Mouse (Mus musculus) heart, postnatal 25 days (tissue): ENCODE data around the gene Acadsb. TPM values are rescaled to one million over a fixed set of nuclear protein-coding genes. Genes with fewer than 3 reads are reported as not detected.

Experiments used
- DNase-seq: peaks from one replicate; pipeline ENCODE4 v3.0.0; 2022; ENCODE audit warnings: low spot score
- intact Hi-C: fragments of 180-260 bp; cut with DNase I; formaldehyde crosslinking; loops from one replicate; pipeline ENCODE4 v1.15.1; 2025
- total RNA-seq, 2 experiments: library from RNA; stranded (reverse); gene quantifications; 2 replicates each; pipeline ENCODE4 v1.2.3; 2021

The Acadsb gene
- total RNA-seq, 2 experiments from 2014 or later, result 166 to 170 TPM

DNA sequence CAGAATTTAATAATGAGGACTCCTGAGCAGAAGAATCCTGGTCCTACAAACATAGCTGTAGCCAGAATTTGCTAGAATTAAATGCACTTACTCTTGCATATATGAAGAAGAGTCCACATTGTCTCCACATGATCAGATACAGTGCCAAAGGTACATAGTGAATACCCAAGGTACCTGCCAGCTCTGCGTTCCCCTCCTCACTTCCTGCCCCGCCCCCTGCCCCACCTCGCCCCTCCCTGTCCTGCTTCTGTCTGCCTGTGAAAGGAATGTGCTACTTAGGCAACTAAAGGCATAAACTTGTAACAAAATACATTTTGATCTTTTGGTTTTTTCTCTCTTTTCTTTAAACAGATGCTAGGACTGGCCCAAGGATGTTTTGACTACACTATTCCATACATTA, 26.6 kb downstream of the Acadsb start:
- no peak for DNase-seq
- intact Hi-C loops, result no loop called here

DNA sequence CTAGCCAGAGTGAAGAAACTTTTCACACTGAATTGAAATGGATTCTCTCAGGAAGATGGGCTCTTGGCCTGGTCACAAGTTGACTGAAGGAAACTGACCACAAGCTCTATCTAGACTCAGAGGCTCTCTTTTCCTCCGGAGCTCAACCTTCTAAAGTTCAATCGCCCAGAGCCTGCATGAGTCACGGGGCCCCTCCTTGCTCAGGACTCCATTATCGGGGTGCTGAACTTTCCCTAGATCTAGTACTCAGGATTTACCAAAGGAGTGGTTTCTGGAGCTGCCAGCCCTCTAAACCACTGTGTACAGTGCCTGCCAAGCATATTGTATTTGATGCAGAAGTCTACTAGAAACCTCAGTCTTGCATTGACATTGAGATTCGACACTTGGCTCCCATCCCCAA, 46.3 kb downstream of the Acadsb start:
- no peak for DNase-seq
- intact Hi-C loops, result no loop called here

DNA sequence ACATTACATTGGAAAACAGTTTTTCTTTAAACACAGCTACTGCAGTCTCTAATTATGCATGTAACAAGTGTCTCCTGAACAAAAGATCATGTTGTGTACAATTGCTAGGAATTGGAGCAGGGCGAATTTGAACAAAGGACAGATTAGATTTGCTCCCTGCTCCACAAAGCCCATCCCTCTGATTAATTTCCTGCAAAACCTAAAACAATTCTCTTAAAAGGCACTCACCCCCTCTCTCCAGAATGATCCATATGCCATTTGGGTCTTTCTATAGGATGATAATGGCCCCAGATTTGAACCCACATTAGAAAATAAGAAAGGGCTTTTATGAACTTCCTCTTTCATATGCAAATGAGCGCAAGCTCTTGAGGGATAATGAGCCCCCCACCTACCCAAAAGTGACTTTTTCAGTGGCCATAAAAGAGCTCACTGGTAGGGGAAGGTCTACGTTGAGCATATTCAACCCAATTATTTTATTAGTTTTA, 54.8 kb downstream of the Acadsb start:
- no peak for DNase-seq
- intact Hi-C loops, result no loop called here

DNA sequence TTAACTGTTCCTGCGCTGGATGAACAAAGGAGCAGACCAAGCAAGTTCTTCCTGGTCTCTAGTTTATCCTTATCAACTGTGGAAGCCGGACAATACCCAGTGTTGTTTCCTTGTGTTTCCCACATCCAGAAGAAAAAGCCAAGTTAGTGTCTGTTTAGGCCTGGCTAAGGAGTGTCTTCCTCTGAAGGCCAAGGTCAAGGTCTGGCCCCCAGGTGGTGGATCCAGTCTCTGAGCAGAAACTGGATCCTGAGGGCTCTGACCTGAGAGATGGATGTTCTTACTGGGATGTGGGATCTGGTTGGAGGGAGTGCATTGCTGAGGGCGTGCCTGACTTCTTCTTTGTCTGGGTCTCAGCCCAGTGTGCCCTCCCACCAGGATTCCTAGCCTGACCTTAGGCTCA, 55.3 kb downstream of the Acadsb start:
- intact Hi-C loops, result no loop called here
- DNase-seq, result no peak

DNA sequence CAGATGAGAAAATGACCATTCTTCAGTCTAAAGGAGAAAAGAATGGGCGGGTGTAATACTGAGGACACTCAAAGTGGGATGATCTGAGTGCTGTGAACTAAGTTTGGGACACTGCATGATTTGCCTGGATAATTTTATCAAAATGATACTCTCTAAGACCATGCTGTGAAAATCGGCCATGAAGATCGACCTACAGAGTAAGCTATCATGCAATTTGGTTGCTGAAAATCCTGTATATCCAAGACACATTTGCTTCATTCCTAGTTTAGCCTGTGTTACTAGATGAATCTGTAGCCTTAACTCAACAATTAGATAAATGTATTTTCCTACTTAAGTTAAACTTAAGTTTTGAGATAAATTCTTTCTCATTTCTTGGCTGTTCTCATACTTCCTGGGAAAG, 56.9 kb downstream of the Acadsb start:
- intact Hi-C loops, result no loop called here

DNA sequence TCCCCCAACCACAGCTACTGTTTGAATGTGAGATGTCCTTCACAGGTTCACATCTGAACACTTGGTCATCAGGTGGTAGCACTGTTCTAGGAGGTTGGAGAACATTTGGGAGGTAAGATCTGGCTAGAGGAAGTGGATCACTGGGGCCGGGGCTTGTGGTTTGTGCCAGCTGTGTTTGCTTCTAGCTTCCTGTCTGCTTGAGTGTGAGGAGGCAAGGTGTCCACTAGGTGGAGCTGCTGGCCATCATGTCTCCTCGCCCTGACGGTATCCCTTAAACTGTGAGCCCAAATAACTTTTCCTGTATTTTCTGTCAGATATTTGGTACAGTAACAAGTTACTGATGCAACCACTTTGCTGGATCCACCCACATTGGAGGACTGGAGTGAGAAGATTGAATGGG, 59.1 kb downstream of the Acadsb start:
- intact Hi-C loops, result no loop called here
- no peak for DNase-seq

More for the DNA sequence above, 56.9 kb downstream of the Acadsb start:
- DNase-seq, result no peak

DNA sequence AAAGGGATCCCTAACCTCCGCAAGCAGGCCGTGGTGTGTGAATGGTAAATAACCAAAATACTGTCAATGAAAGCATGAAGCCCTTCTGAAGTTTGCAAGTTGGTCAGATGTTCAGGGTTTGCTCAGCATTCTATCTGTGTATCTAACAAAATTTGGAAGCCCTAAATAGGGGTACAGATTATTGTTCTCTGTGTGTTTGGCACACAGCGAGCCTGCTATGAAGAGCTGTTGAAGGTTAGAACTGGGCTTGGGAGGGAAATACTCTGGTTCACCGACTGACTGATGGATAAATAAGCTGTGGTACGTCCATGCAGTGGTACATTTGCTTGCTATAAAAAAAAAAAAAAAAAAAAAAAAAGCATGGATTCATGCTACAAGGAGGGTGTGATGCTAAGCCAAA, 61.1 kb downstream of the Acadsb start:
- intact Hi-C loops, result no loop called here
- DNase-seq, result no peak

DNA sequence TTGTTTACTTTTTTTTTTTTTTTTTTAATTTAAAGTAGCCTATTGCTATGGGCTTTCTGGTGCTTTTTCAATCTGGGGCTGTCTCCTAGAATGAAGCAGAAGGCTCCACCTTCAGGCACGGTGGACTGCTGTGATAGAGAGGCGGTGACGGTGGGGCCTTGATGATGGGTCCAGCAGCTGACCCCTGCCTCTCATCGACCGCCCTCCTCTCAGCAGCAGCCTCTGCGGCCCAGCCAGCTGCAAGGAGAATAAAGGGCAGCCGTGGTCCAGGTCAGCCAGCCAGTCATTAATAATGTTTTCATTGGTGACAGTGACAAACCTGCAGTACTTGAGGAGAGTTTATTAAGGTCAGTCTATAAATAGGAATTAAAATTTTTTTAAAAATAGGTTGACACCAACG, 66.7 kb downstream of the Acadsb start:
- intact Hi-C loops, result no loop called here
- no peak for DNase-seq

DNA sequence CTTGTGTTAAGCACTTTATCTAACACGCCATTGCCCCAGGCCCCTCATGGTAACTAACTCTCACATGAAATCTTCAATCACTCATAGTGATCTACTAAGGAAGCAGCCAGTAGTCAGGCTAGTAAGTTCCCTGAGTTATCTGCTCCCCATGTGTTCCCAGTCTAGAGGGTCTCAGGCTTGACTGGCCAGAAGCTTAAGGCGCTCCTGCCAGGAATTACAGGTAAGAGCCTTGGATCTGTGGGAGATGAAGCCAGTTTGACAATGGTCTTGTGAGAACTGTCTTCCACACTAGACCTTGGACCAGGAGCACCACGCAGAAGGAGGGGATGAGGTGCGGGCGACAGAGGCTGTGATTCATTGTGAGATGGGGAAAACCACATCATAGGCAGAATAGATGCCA, 68.0 kb downstream of the Acadsb start:
- DNase-seq, result no peak
- intact Hi-C loops, result no loop called here

Other genes with a start within 250 kb of the Acadsb start
- gene 5430419D17Rik, start 236.2 kb upstream of the Acadsb start, total RNA-seq, result 10 to 100 TPM; 12.2 to 13.0 TPM
- gene Cuzd1, start 88.3 kb upstream of the Acadsb start, total RNA-seq, result under 1 TPM; 0.18 to 0.45 TPM
- gene Fam24b, start 81.1 kb upstream of the Acadsb start, total RNA-seq, result not detected
- gene Fam24a, start 76.7 kb upstream of the Acadsb start, total RNA-seq, result not detected
- gene 2310057M21Rik, start 47.8 kb upstream of the Acadsb start, total RNA-seq, result 10 to 100 TPM; 10.9 to 11.0 TPM
- gene Pstk, start 39.5 kb upstream of the Acadsb start, total RNA-seq, result 10 to 100 TPM; 43.3 to 50.5 TPM
- 10 to 100 TPM; 33.5 to 37.8 TPM for gene Ikzf5, start 80 bp upstream of the Acadsb start, total RNA-seq
- not detected for gene Hmx3, start 132.3 kb downstream of the Acadsb start, total RNA-seq
- not detected for gene Hmx2, start 138.2 kb downstream of the Acadsb start, total RNA-seq
- gene Bub3, start 149.6 kb downstream of the Acadsb start, total RNA-seq, result 10 to 100 TPM; 32.5 to 32.8 TPM